Mouse (Mus musculus) neural tube, embryonic 13.5 days (tissue): ENCODE measurements at regions not wholly inside any gene's neighbourhood (a gene's known extent, or its start where the extent isn't known, plus 50 kb on each side); places are given as distances from the start of the nearest gene placed in this dataset.

Experiments
- ATAC-seq: fragments of 200-750 bp; cut with Nextera tagmentation; 2 replicates; pipeline ENCODE4 v1.8.0; 2017; ENCODE audit warnings: low read depth, mild to moderate bottlenecking, moderate TSS enrichment, moderate library complexity
- H3K27ac ChIP-seq: fragments of 300-500 bp; sonication (generic); replicated peaks from 2 replicates; pipeline ENCODE4 v1.5.1; 2015; ENCODE audit warnings: moderate library complexity, mild to moderate bottlenecking, inconsistent platforms
- H3K27me3 ChIP-seq: fragments of 300-500 bp; sonication (generic); 2 replicates; pipeline ENCODE4 v1.6.1; 2015; ENCODE audit warnings: mild to moderate bottlenecking, inconsistent platforms
- H3K36me3 ChIP-seq: fragments of 300-500 bp; sonication (generic); 2 replicates; pipeline ENCODE4 v1.6.1; 2015; ENCODE audit warnings: mild to moderate bottlenecking, inconsistent platforms
- H3K4me1 ChIP-seq: fragments of 300-500 bp; sonication (generic); replicated peaks from 2 replicates; pipeline ENCODE4 v1.6.1; 2015; ENCODE audit warnings: inconsistent platforms
- H3K4me2 ChIP-seq: fragments of 300-500 bp; sonication (generic); 2 replicates; pipeline ENCODE4 v1.6.1; 2015; ENCODE audit warnings: inconsistent platforms, mild to moderate bottlenecking, moderate library complexity
- H3K4me3 ChIP-seq: fragments of 300-500 bp; sonication (generic); 2 replicates; pipeline ENCODE4 v1.5.1; 2015; ENCODE audit warnings: mild to moderate bottlenecking, inconsistent platforms
- H3K9ac ChIP-seq: fragments of 300-500 bp; sonication (generic); 2 replicates; pipeline ENCODE4 v1.6.1; 2015; ENCODE audit warnings: moderate library complexity, mild to moderate bottlenecking, inconsistent platforms
- H3K9me3 ChIP-seq: fragments of 300-500 bp; sonication (generic); 2 replicates; pipeline ENCODE4 v1.6.1; 2016; ENCODE audit warnings: inconsistent platforms
- WGBS: fragments of 180-500 bp; shearing (Covaris S2); methylation state at CpG from one replicate; pipeline ENCODE4 v1.1.7; 2015; 5-methylcytosine and 5-hydroxymethylcytosine counted together

GRCm38 (mm10) chr6:148623119-148623770 is 179.1 kb upstream of the Tmtc1 start:
- Histone ChIP-seq H3K9ac (no peak overlapping the region), H3K9me3 (no peaks in the 10 kb centered on the region), H3K36me3 (no peaks in the 10 kb centered on the region), H3K27me3 (no peaks in the 10 kb centered on the region), H3K4me1 (no peaks in the 10 kb centered on the region), H3K4me3 (no peak overlapping the region), H3K27ac (no peak overlapping the region), H3K4me2 (no peak overlapping the region)
- 92% methylated on average over 2 of the region's 2 CpGs for WGBS
- no peak for ATAC-seq

- 68% methylated on average over 1 of the region's 1 CpGs for WGBS
Measured at GRCm38 (mm10) chr6:148620034-148620433, 175.8 kb upstream of the Tmtc1 start.

GRCm38 (mm10) chr6:148615931-148616330 is 171.7 kb upstream of the Tmtc1 start:
- Histone ChIP-seq H3K4me1 (0 out of 2 replicates have a peak, but pooled peaks cover 5% of the 10 kb centered on the region), H3K9ac (no peak overlapping the region), H3K27ac (no peak overlapping the region), H3K4me3 (no peak overlapping the region), H3K4me2 (no peak overlapping the region), H3K27me3 (no peaks in the 10 kb centered on the region), H3K36me3 (no peaks in the 10 kb centered on the region), H3K9me3 (no peaks in the 10 kb centered on the region)
- no peak for ATAC-seq
- 40% methylated on average over 4 of the region's 4 CpGs for WGBS

More at GRCm38 (mm10) chr6:148620034-148620433, 175.8 kb upstream of the Tmtc1 start:
- Histone ChIP-seq H3K27me3 (no peaks in the 10 kb centered on the region), H3K9me3 (no peaks in the 10 kb centered on the region), H3K4me1 (0 out of 2 replicates have a peak, but pooled peaks cover 5% of the 10 kb centered on the region), H3K9ac (no peak overlapping the region), H3K4me3 (no peak overlapping the region), H3K36me3 (no peaks in the 10 kb centered on the region), H3K27ac (no peak overlapping the region), H3K4me2 (no peak overlapping the region)
- ATAC-seq = no peak

- Histone ChIP-seq H3K27me3 (no peaks in the 10 kb centered on the region), H3K9ac (no peak overlapping the region), H3K36me3 (no peaks in the 10 kb centered on the region), H3K9me3 (no peaks in the 10 kb centered on the region), H3K4me2 (no peak overlapping the region), H3K4me1 (0 out of 2 replicates have a peak, but pooled peaks cover 5% of the 10 kb centered on the region), H3K4me3 (no peak overlapping the region), H3K27ac (no peak overlapping the region)
- WGBS = 60% methylated on average over 3 of the region's 3 CpGs
- no peak for ATAC-seq
Measured at GRCm38 (mm10) chr6:148615442-148615841, 171.3 kb upstream of the Tmtc1 start.

- 87% methylated on average over 5 of the region's 5 CpGs for WGBS
- Histone ChIP-seq H3K27ac (no peak overlapping the region), H3K4me1 (no peaks in the 10 kb centered on the region), H3K9ac (no peak overlapping the region), H3K27me3 (no peaks in the 10 kb centered on the region), H3K4me2 (no peak overlapping the region), H3K4me3 (no peak overlapping the region), H3K36me3 (no peaks in the 10 kb centered on the region), H3K9me3 (no peaks in the 10 kb centered on the region)
- no peak for ATAC-seq
Measured at GRCm38 (mm10) chr6:148608881-148609280, 164.7 kb upstream of the Tmtc1 start.

GRCm38 (mm10) chr6:148605226-148605625 is 161.0 kb upstream of the Tmtc1 start:
- H3K4me1 ChIP-seq = no peaks in the 10 kb centered on the region
- no peak overlapping the region for H3K27ac ChIP-seq
- H3K4me3 ChIP-seq = no peak overlapping the region
- H3K27me3 ChIP-seq = no peaks in the 10 kb centered on the region
- WGBS = 100% methylated on average over 1 of the region's 1 CpGs
- H3K9ac ChIP-seq = no peak overlapping the region
- H3K9me3 ChIP-seq = no peaks in the 10 kb centered on the region
- ATAC-seq = no peak
- no peak overlapping the region for H3K4me2 ChIP-seq
- no peaks in the 10 kb centered on the region for H3K36me3 ChIP-seq

- H3K27ac ChIP-seq = no peak overlapping the region
Measured at GRCm38 (mm10) chr6:148604790-148605189, 160.6 kb upstream of the Tmtc1 start.

GRCm38 (mm10) chr6:148603878-148604277 is 159.7 kb upstream of the Tmtc1 start:
- no peak for ATAC-seq
- Histone ChIP-seq H3K9me3 (no peaks in the 10 kb centered on the region), H3K4me1 (peaks cover 8% of the 10 kb centered on the region), H3K4me3 (no peak overlapping the region), H3K27me3 (no peaks in the 10 kb centered on the region), H3K27ac (no peak overlapping the region), H3K4me2 (no peak overlapping the region), H3K36me3 (no peaks in the 10 kb centered on the region), H3K9ac (no peak overlapping the region)
- 83% methylated on average over 2 of the region's 2 CpGs for WGBS

More at GRCm38 (mm10) chr6:148604790-148605189, 160.6 kb upstream of the Tmtc1 start:
- H3K4me3 ChIP-seq = no peak overlapping the region
- H3K9ac ChIP-seq = no peak overlapping the region
- WGBS = 0% methylated on average over 1 of the region's 1 CpGs
- H3K9me3 ChIP-seq = no peaks in the 10 kb centered on the region
- no peak; the same call in 1 of the 2 replicates for ATAC-seq
- H3K4me1 ChIP-seq = no peaks in the 10 kb centered on the region
- no peak overlapping the region for H3K4me2 ChIP-seq
- H3K27me3 ChIP-seq = no peaks in the 10 kb centered on the region
- no peaks in the 10 kb centered on the region for H3K36me3 ChIP-seq

- 86% methylated on average over 4 of the region's 4 CpGs for WGBS
- Histone ChIP-seq H3K4me3 (no peak overlapping the region), H3K4me1 (peaks cover 12% of the 10 kb centered on the region), H3K9me3 (no peaks in the 10 kb centered on the region), H3K27me3 (no peaks in the 10 kb centered on the region), H3K36me3 (no peaks in the 10 kb centered on the region), H3K4me2 (no peak overlapping the region), H3K9ac (no peak overlapping the region), H3K27ac (no peak overlapping the region)
- ATAC-seq = no peak
Measured at GRCm38 (mm10) chr6:148603460-148603859, 159.3 kb upstream of the Tmtc1 start.

GRCm38 (mm10) chr6:148602894-148603293 is 158.7 kb upstream of the Tmtc1 start:
- no peak for ATAC-seq
- Histone ChIP-seq H3K27ac (no peak overlapping the region), H3K4me1 (peaks cover 18% of the 10 kb centered on the region), H3K9me3 (no peaks in the 10 kb centered on the region), H3K4me2 (no peak overlapping the region), H3K27me3 (no peaks in the 10 kb centered on the region), H3K9ac (no peak overlapping the region), H3K4me3 (no peak overlapping the region), H3K36me3 (no peaks in the 10 kb centered on the region)
- 78% methylated on average over 2 of the region's 2 CpGs for WGBS

GRCm38 (mm10) chr6:148600934-148601333 is 156.7 kb upstream of the Tmtc1 start:
- no peaks in the 10 kb centered on the region for H3K36me3 ChIP-seq
- H3K27me3 ChIP-seq = no peaks in the 10 kb centered on the region
- ATAC-seq = no peak
- H3K9ac ChIP-seq = no peak overlapping the region
- no peak overlapping the region for H3K4me2 ChIP-seq
- no peak overlapping the region for H3K4me3 ChIP-seq
- no peaks in the 10 kb centered on the region for H3K9me3 ChIP-seq
- peaks cover 25% of the 10 kb centered on the region for H3K4me1 ChIP-seq
- 56% methylated on average over 2 of the region's 2 CpGs for WGBS
- H3K27ac ChIP-seq = no peak overlapping the region

GRCm38 (mm10) chr6:148599473-148599872 is 155.3 kb upstream of the Tmtc1 start:
- peak; percentile 34; the same call in 1 of the 2 replicates for ATAC-seq
- H3K27me3 ChIP-seq = no peaks in the 10 kb centered on the region
- 0 out of 2 replicates have a peak overlapping the region, but pooled peaks have one; percentile 47 for H3K9ac ChIP-seq
- H3K4me3 ChIP-seq = no peak overlapping the region
- peak overlapping the region; percentile 51 for H3K4me2 ChIP-seq
- peak overlapping the region; percentile 70 for H3K27ac ChIP-seq
- H3K4me1 ChIP-seq = peaks cover 25% of the 10 kb centered on the region
- H3K36me3 ChIP-seq = no peaks in the 10 kb centered on the region
- H3K9me3 ChIP-seq = no peaks in the 10 kb centered on the region
- WGBS = 61% methylated on average over 4 of the region's 4 CpGs
